In the genomic region with DNA sequence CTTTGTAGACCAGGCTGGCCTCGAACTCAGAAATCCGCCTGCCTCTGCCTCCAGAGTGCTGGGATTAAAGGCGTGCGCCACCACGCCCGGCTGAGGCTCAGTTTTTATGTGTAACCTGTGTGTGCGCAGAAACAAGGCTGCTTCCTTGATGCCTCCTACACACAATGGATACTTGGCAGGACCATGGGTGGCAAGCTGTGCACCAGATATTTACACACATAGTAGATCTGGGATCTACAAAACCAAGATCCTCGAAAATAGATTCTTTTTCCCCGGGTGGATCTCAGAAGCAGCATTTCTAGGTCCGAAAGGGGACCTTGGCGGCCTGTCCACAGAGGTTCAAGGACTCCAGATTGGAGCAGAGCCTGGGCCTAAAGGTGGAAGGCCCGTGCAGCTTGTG, we compare ENCODE assay signal across 9 mouse cellular contexts. TPM values are rescaled to one million over a fixed set of nuclear protein-coding genes. Genes with fewer than 3 reads are reported as not detected.
DNase-seq lines count a peak whose midpoint lies in the region; ATAC-seq and TF ChIP-seq lines count a peak whose summit lies in the region.
"Had no signal": no experiment of that assay in that cellular context is flagged by ENCODE, and none has a peak within 500 bp of the region (broad histone marks: within the 10 kb centered on the region; RNA-seq: fewer than 3 reads in every experiment).

No protein-coding gene starts in this region.

- H3K36me3 ChIP-seq in heart, embryonic 16.5 days (ENCODE audit: control insufficient read depth, insufficient read depth) = no peaks in the 10 kb centered on the region
- peaks cover 43% of the 10 kb centered on the region for H3K36me3 ChIP-seq in G1E (replicated peaks)
- no peaks in the 10 kb centered on the region for H3K36me3 ChIP-seq in forebrain, postnatal 0 days (ENCODE audit: insufficient read depth)
- no peaks in the 10 kb centered on the region for H3K36me3 ChIP-seq in midbrain, embryonic 12.5 days

- peaks cover 8% of the 10 kb centered on the region for H3K27me3 ChIP-seq in heart, embryonic 16.5 days (ENCODE audit: control insufficient read depth, insufficient read depth, low read length)
- H3K27me3 ChIP-seq in G1E (ENCODE audit: insufficient read depth, low read length) = no peaks in the 10 kb centered on the region
- H3K27me3 ChIP-seq in forebrain, postnatal 0 days (ENCODE audit: insufficient read depth, low read length) = no peaks in the 10 kb centered on the region
- H3K27me3 ChIP-seq in midbrain, embryonic 12.5 days = peaks cover 30% of the 10 kb centered on the region
- H3K27me3 ChIP-seq: Patski had no signal

- H3K27ac ChIP-seq in heart, embryonic 16.5 days (ENCODE audit: low read length) = peak overlapping the region; percentile 26; the same call in 1 of the 2 replicates
- H3K27ac ChIP-seq in forebrain, postnatal 0 days (ENCODE audit: low read depth, low read length) = peak overlapping the region; percentile 41
- peak overlapping the region; percentile 52; the same call in 1 of the 2 replicates for H3K27ac ChIP-seq in midbrain, embryonic 12.5 days (replicated peaks)

- no peak for ATAC-seq in heart, embryonic 16.5 days (replicated peaks; ENCODE audit: extremely low read depth, insufficient read depth, low FRiP score)
- ATAC-seq in G1E (ENCODE audit: extremely low read depth, insufficient number of reproducible peaks, low FRiP score, poor library complexity, severe bottlenecking) = no peak
- ATAC-seq in forebrain, postnatal 0 days = peak; percentile 1; the same call in 1 of the 2 replicates
- ATAC-seq in midbrain, embryonic 12.5 days (ENCODE audit: low FRiP score, low read depth) = no peak

- peaks cover 26% of the 10 kb centered on the region for H3K4me1 ChIP-seq in heart, embryonic 16.5 days (ENCODE audit: control insufficient read depth, insufficient read depth, low read length)
- H3K4me1 ChIP-seq in G1E (ENCODE audit: insufficient read depth, low read depth, low read length) = peaks cover 65% of the 10 kb centered on the region
- H3K4me1 ChIP-seq in forebrain, postnatal 0 days (ENCODE audit: insufficient read depth) = peaks cover 33% of the 10 kb centered on the region
- H3K4me1 ChIP-seq in midbrain, embryonic 12.5 days = peaks cover 43% of the 10 kb centered on the region

- TF ChIP-seq CTCF in G1E (IDR thresholded peaks at IDR 0.05; ENCODE audit: low read depth, low read length) = no peak
- no peak for TF ChIP-seq CTCF in forebrain, postnatal 0 days (IDR thresholded peaks at IDR 0.05; ENCODE audit: low read depth)

- no peak for DNase-seq in heart, adult 18-20 months
- no peak for DNase-seq in G1E (ENCODE audit: low spot score)
- DNase-seq in forebrain, postnatal 0 days = no peak
- DNase-seq in embryo, embryonic 11 days = no peak
- no peak for DNase-seq in T-cell, adult 2 months (ENCODE audit: low spot score)
- DNase-seq in right cerebral cortex, postnatal 10 days (ENCODE audit: low spot score in 2 of 2) = no peak

- peak overlapping the region; percentile 56 for H3K9ac ChIP-seq in heart, embryonic 16.5 days (ENCODE audit: low read length)
- peak overlapping the region; percentile 66 for H3K9ac ChIP-seq in forebrain, postnatal 0 days
- peak overlapping the region; percentile 38; the same call in 1 of the 2 replicates for H3K9ac ChIP-seq in midbrain, embryonic 12.5 days (replicated peaks)

- H3K9me3 ChIP-seq in heart, embryonic 16.5 days (replicated peaks; ENCODE audit: control insufficient read depth, low read length) = no peaks in the 10 kb centered on the region
- no peaks in the 10 kb centered on the region for H3K9me3 ChIP-seq in G1E (replicated peaks)
- no peaks in the 10 kb centered on the region for H3K9me3 ChIP-seq in forebrain, postnatal 0 days (ENCODE audit: low read length)
- no peaks in the 10 kb centered on the region for H3K9me3 ChIP-seq in midbrain, embryonic 12.5 days

- H3K4me2 ChIP-seq in heart, embryonic 16.5 days (ENCODE audit: low read depth, low read length) = peak overlapping the region; percentile 94
- H3K4me2 ChIP-seq in forebrain, postnatal 0 days (ENCODE audit: low read depth) = peak overlapping the region; percentile 91
- peak overlapping the region; percentile 99 for H3K4me2 ChIP-seq in midbrain, embryonic 12.5 days (replicated peaks)

- whole genome bisulfite sequencing in heart, embryonic 16.5 days = 46% methylated on average over 12 of the region's 12 CpGs
- 48% methylated on average over 12 of the region's 12 CpGs for WGBS in forebrain, postnatal 0 days
- 45% methylated on average over 12 of the region's 12 CpGs for WGBS in midbrain, embryonic 12.5 days

- peak overlapping the region; percentile 86 for H3K4me3 ChIP-seq in heart, embryonic 16.5 days (ENCODE audit: low read length)
- H3K4me3 ChIP-seq in G1E (ENCODE audit: low read depth, low read length) = peak overlapping the region; percentile 89
- H3K4me3 ChIP-seq in forebrain, postnatal 0 days (ENCODE audit: low read depth, low read length) = peak overlapping the region; percentile 76
- peak overlapping the region; percentile 82 for H3K4me3 ChIP-seq in midbrain, embryonic 12.5 days

RNA-seq across cellular contexts. Expression of a gene that starts 0.5 kb away (rescaled TPM):
- 4.3 and 5.9 TPM in 2 replicates for polyA plus RNA-seq in heart, embryonic 16.5 days (2015; fragmentation: Nextera tagmentation; extraction: Ambion mirVana)
- 1 to 10 TPM; 7.4 to 7.7 TPM for total RNA-seq in heart, adult 18-20 months (2021)
- 13.6 and 22.0 TPM in 2 replicates for total RNA-seq in G1E (2014; fragmentation: Nextera tagmentation)
- 8.1 and 10.0 TPM in 2 replicates for total RNA-seq in G1E (2017)
- 51.5 and 52.8 TPM in 2 replicates for polyA plus RNA-seq in G1E (2012)
- 15.2 and 18.1 TPM in 2 replicates for total RNA-seq in forebrain, postnatal 0 days (2014; rRNA removed)
- polyA plus RNA-seq in forebrain, postnatal 0 days (2015; fragmentation: Nextera tagmentation; extraction: Ambion mirVana) = 16.4 and 18.8 TPM in 2 replicates
- polyA plus RNA-seq in midbrain, embryonic 12.5 days (2016; fragmentation: Nextera tagmentation; extraction: Ambion mirVana) = 10.1 and 10.2 TPM in 2 replicates

RNA-seq across cellular contexts. Expression of a gene that starts 6.6 kb away (rescaled TPM):
- 15.1 and 16.4 TPM in 2 replicates for polyA plus RNA-seq in heart, embryonic 16.5 days (2015; fragmentation: Nextera tagmentation; extraction: Ambion mirVana)
- total RNA-seq in heart, adult 18-20 months (2021) = 10 to 100 TPM; 14.8 to 15.2 TPM
- total RNA-seq in G1E (2014; fragmentation: Nextera tagmentation) (13.7 and 14.6 TPM in 2 replicates), G1E (2017) (15.5 and 17.1 TPM in 2 replicates)
- 7.8 and 10.0 TPM in 2 replicates for polyA plus RNA-seq in G1E (2012)
- 29.2 and 42.5 TPM in 2 replicates for total RNA-seq in forebrain, postnatal 0 days (2014; rRNA removed)
- 22.7 and 27.7 TPM in 2 replicates for polyA plus RNA-seq in forebrain, postnatal 0 days (2015; fragmentation: Nextera tagmentation; extraction: Ambion mirVana)
- 20.6 and 23.6 TPM in 2 replicates for polyA plus RNA-seq in midbrain, embryonic 12.5 days (2016; fragmentation: Nextera tagmentation; extraction: Ambion mirVana)

RNA-seq across cellular contexts. Expression of a gene that starts 10.4 kb away (rescaled TPM):
- polyA plus RNA-seq in heart, embryonic 16.5 days (2015; fragmentation: Nextera tagmentation; extraction: Ambion mirVana) = 154 and 157 TPM in 2 replicates
- total RNA-seq in heart, adult 18-20 months (2021) = 10 to 100 TPM; 38.2 to 42.6 TPM
- total RNA-seq in G1E (2014; fragmentation: Nextera tagmentation) (35.9 and 47.0 TPM in 2 replicates), G1E (2017) (100 and 107 TPM in 2 replicates)
- 237 and 259 TPM in 2 replicates for polyA plus RNA-seq in G1E (2012)
- total RNA-seq in forebrain, postnatal 0 days (2014; rRNA removed) = 108 and 127 TPM in 2 replicates
- polyA plus RNA-seq in forebrain, postnatal 0 days (2015; fragmentation: Nextera tagmentation; extraction: Ambion mirVana) = 189 and 195 TPM in 2 replicates
- 210 and 216 TPM in 2 replicates for polyA plus RNA-seq in midbrain, embryonic 12.5 days (2016; fragmentation: Nextera tagmentation; extraction: Ambion mirVana)

RNA-seq across cellular contexts. Expression of a gene that starts 10.4 kb away (rescaled TPM):
- polyA plus RNA-seq in heart, embryonic 16.5 days (2015; fragmentation: Nextera tagmentation; extraction: Ambion mirVana) = 80.5 and 86.6 TPM in 2 replicates
- total RNA-seq in heart, adult 18-20 months (2021) = 10 to 100 TPM; 35.3 to 38.8 TPM
- total RNA-seq in G1E (2014; fragmentation: Nextera tagmentation) = 39.5 and 50.3 TPM in 2 replicates
- total RNA-seq in G1E (2017) = 19.7 and 24.4 TPM in 2 replicates
- 23.0 and 25.3 TPM in 2 replicates for polyA plus RNA-seq in G1E (2012)
- 30.2 and 37.9 TPM in 2 replicates for total RNA-seq in forebrain, postnatal 0 days (2014; rRNA removed)
- polyA plus RNA-seq in forebrain, postnatal 0 days (2015; fragmentation: Nextera tagmentation; extraction: Ambion mirVana) = 90.7 and 108 TPM in 2 replicates
- polyA plus RNA-seq in midbrain, embryonic 12.5 days (2016; fragmentation: Nextera tagmentation; extraction: Ambion mirVana) = 143 and 144 TPM in 2 replicates

RNA-seq across cellular contexts. Expression of a gene that starts 15.2 kb away (rescaled TPM):
- 2.2 and 3.1 TPM in 2 replicates for polyA plus RNA-seq in heart, embryonic 16.5 days (2015; fragmentation: Nextera tagmentation; extraction: Ambion mirVana)
- 1 to 10 TPM; 1.9 to 2.4 TPM for total RNA-seq in heart, adult 18-20 months (2021)
- total RNA-seq in G1E (2014; fragmentation: Nextera tagmentation) = 5.6 and 6.3 TPM in 2 replicates
- 2.6 and 4.2 TPM in 2 replicates for total RNA-seq in G1E (2017)
- polyA plus RNA-seq in G1E (2012) = 1.4 TPM in 1 of 2 replicates, not detected in the other
- 10.1 and 12.8 TPM in 2 replicates for total RNA-seq in forebrain, postnatal 0 days (2014; rRNA removed)
- 3.0 and 3.1 TPM in 2 replicates for polyA plus RNA-seq in forebrain, postnatal 0 days (2015; fragmentation: Nextera tagmentation; extraction: Ambion mirVana)
- 5.1 and 5.2 TPM in 2 replicates for polyA plus RNA-seq in midbrain, embryonic 12.5 days (2016; fragmentation: Nextera tagmentation; extraction: Ambion mirVana)
